Mouse (Mus musculus): Measurements from ENCODE around the gene Mipep. TPM values are rescaled to one million over a fixed set of nuclear protein-coding genes. Genes with fewer than 3 reads are reported as not detected.

Mipep gene
- polyA plus RNA-seq, 1 experiment from 2014 or later, result 24.7 TPM

- 88% methylated on average over 7 of the region's 7 CpGs for WGBS
These were observed 72.5 kb downstream of the Mipep start for GRCm38 (mm10) chr14:60856913-60857300.

DNA sequence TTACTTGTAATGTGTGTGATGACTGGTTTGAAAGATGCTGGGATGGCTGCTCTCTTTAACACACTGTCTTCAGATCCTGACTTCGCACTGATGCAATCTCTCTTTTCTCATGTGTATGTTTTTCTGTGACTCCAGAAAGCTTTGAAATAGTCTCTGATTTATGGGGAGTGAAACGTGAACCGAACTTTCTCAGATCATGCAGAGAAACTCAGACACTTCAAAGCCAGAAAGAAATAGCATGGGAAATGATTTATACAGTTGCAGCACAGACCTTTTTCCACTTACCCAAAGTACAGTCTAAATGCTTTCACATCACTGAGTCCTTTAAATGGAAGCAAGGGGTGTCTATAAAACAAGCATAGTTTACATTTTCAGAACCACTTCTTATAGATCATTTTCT lies 79.0 kb downstream of the Mipep start:
- no peaks in the 10 kb centered on the region for H3K9me3 ChIP-seq
- no peak overlapping the region for H3K4me3 ChIP-seq
- no peak for DNase-seq (ENCODE audit: extremely low spot score, low spot score)
- no peaks in the 10 kb centered on the region for H3K27me3 ChIP-seq (ENCODE audit: poor library complexity, severe bottlenecking)
- H3K36me3 ChIP-seq (replicated peaks), result no peaks in the 10 kb centered on the region; the same call in 1 of the 2 replicates
- WGBS, result 94% methylated on average over 3 of the region's 3 CpGs
- peaks cover 17% of the 10 kb centered on the region for H3K4me1 ChIP-seq
- H3K27ac ChIP-seq, result no peak overlapping the region

More at GRCm38 (mm10) chr14:60856913-60857300, 72.5 kb downstream of the Mipep start:
- H3K27ac ChIP-seq, result no peak overlapping the region
- H3K4me1 ChIP-seq, result peaks cover 6% of the 10 kb centered on the region; the same call in 1 of the 2 replicates
- H3K36me3 ChIP-seq (replicated peaks), result peaks cover 37% of the 10 kb centered on the region
- no peak overlapping the region for H3K4me3 ChIP-seq
- no peak for DNase-seq (ENCODE audit: extremely low spot score, low spot score)
- no peaks in the 10 kb centered on the region for H3K27me3 ChIP-seq (ENCODE audit: poor library complexity, severe bottlenecking)
- no peaks in the 10 kb centered on the region for H3K9me3 ChIP-seq

- DNase-seq (ENCODE audit: extremely low spot score, low spot score), result no peak
- Histone ChIP-seq H3K4me3 (no peak overlapping the region), H3K27ac (no peak overlapping the region), H3K36me3 (replicated peaks) (peaks cover 8% of the 10 kb centered on the region; the same call in 1 of the 2 replicates), H3K4me1 (peaks cover 26% of the 10 kb centered on the region), H3K9me3 (no peaks in the 10 kb centered on the region), H3K27me3 (ENCODE audit: poor library complexity, severe bottlenecking) (no peaks in the 10 kb centered on the region)
- 83% methylated on average over 11 of the region's 11 CpGs for WGBS
These were observed 82.0 kb downstream of the Mipep start for GRCm38 (mm10) chr14:60866399-60866798.

DNA sequence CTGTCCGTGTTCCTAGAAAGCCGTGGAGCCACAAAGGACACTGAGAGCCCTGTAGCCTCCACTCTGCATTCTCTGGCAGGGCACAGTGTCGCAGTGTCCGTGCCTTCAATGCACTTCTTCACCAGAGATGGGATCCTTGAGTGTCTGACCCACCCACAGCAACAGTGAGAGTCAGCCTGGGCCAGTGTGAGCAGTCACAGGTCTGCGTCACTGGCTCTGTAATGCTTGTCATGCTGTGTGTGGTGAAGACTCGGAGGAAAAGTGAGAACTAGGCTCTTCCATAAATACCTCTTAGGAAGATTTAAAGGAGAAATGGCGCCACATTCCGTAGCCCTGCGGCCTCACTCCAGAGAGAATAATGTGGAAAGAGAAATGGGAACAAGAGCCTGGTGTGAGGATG lies 84.0 kb downstream of the Mipep start:
- H3K4me1 ChIP-seq, result peaks cover 26% of the 10 kb centered on the region

GRCm38 (mm10) chr14:60871831-60872230 lies 87.5 kb downstream of the Mipep start:
- no peaks in the 10 kb centered on the region for H3K9me3 ChIP-seq
- WGBS, result 95% methylated on average over 8 of the region's 8 CpGs
- peaks cover 20% of the 10 kb centered on the region for H3K4me1 ChIP-seq
- H3K4me3 ChIP-seq, result no peak overlapping the region
- H3K27me3 ChIP-seq (ENCODE audit: poor library complexity, severe bottlenecking), result no peaks in the 10 kb centered on the region
- no peak overlapping the region for H3K27ac ChIP-seq
- no peak for DNase-seq (ENCODE audit: extremely low spot score, low spot score)
- peaks cover 40% of the 10 kb centered on the region for H3K36me3 ChIP-seq (replicated peaks)

More for the DNA sequence above, 84.0 kb downstream of the Mipep start:
- H3K36me3 ChIP-seq (replicated peaks), result peaks cover 27% of the 10 kb centered on the region
- 30% methylated on average over 9 of the region's 9 CpGs for WGBS
- no peaks in the 10 kb centered on the region for H3K27me3 ChIP-seq (ENCODE audit: poor library complexity, severe bottlenecking)
- H3K27ac ChIP-seq, result peak overlapping the region; percentile 21; the same call in 1 of the 2 replicates
- H3K9me3 ChIP-seq, result no peaks in the 10 kb centered on the region
- H3K4me3 ChIP-seq, result no peak overlapping the region
- DNase-seq (ENCODE audit: extremely low spot score, low spot score), result no peak

DNA sequence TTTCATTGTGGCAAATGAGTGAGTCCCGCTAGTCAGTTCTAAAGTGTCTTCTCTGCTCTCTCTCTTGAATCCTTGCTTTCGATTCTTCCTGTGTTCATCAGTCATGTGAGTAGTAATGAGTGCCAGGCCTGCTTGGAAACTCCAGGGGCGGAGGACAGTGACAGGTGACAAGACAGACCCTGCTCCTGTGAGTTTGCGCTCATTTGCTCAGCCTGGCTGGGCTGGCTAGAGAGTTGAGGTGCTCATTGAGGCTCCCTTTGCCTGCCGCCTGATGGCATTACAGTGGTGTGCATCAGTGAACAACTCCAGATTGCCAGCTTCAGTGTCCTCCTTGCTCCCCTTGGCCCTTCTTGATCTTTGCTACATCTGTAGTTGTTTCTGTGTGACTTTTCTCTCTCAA lies 97.7 kb downstream of the Mipep start:
- DNase-seq (ENCODE audit: extremely low spot score, low spot score), result no peak
- Histone ChIP-seq H3K27me3 (ENCODE audit: poor library complexity, severe bottlenecking) (no peaks in the 10 kb centered on the region), H3K9me3 (peaks cover 7% of the 10 kb centered on the region; the same call in 1 of the 2 replicates), H3K36me3 (replicated peaks) (peaks cover 15% of the 10 kb centered on the region), H3K4me1 (no peaks in the 10 kb centered on the region), H3K27ac (no peak overlapping the region), H3K4me3 (no peak overlapping the region)
- 92% methylated on average over 5 of the region's 5 CpGs for WGBS

- no peak for DNase-seq (ENCODE audit: extremely low spot score, low spot score)
- no peaks in the 10 kb centered on the region for H3K4me1 ChIP-seq
- peaks cover 16% of the 10 kb centered on the region for H3K36me3 ChIP-seq (replicated peaks)
- H3K4me3 ChIP-seq, result no peak overlapping the region
- H3K27ac ChIP-seq, result no peak overlapping the region
- peaks cover 7% of the 10 kb centered on the region; the same call in 1 of the 2 replicates for H3K9me3 ChIP-seq
- no peaks in the 10 kb centered on the region for H3K27me3 ChIP-seq (ENCODE audit: poor library complexity, severe bottlenecking)
- WGBS, result 90% methylated on average over 4 of the region's 4 CpGs
These were observed 98.3 kb downstream of the Mipep start for GRCm38 (mm10) chr14:60882681-60883080.

DNA sequence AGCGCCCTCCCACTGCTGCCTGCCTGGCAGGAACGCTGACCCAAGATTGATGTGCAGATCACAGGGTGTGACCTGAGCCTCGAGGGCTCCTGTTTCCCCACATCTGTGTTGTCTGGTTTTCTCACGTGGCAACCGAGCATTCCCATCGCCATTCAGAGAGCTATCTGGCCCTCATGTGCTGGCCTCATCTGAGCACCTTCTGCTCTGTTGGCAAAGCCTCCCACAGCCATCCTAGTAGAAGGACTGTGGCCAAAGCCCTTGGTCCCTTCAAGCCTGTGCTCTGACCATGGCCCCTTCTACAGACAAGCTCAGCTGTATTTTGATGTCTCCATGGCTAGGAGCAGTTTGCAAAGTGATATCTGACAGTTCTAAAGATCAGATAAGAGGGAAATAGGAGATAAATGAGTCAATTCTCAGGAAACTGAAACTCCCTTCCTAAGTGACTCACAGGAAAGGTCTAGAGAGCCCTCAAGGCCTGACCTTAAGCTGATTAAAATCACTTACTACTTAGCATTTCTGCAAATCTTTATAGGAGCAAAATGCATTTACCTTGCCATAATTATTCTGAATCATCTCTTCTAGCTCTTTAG lies 101.1 kb downstream of the Mipep start:
- Histone ChIP-seq H3K27me3 (ENCODE audit: poor library complexity, severe bottlenecking) (no peaks in the 10 kb centered on the region), H3K36me3 (replicated peaks) (peaks cover 27% of the 10 kb centered on the region), H3K27ac (no peak overlapping the region), H3K4me3 (no peak overlapping the region), H3K4me1 (no peaks in the 10 kb centered on the region), H3K9me3 (peaks cover 14% of the 10 kb centered on the region; the same call in 1 of the 2 replicates)
- 76% methylated on average over 6 of the region's 6 CpGs for WGBS
- no peak for DNase-seq (ENCODE audit: extremely low spot score, low spot score)

DNA sequence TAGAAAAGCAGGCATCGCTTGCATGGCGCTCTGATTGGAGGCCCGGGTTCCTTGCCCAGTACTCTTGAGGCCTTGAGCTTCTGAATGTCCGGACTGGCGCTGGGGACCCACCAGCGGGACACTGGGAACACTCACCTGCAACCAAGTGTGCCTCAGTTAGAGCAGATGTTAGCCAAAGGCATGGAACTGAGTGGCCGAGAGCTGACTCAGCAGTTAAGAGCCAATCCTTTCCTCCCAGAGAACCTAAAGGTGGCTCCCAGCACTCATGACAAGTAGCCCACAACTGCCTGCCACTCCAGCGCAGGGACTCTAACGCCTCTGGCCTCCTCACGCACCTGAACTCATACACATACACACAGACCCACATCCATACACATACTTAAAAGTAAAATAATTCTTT lies 109.5 kb downstream of the Mipep start:
- no peak for DNase-seq (ENCODE audit: extremely low spot score, low spot score)
- WGBS, result 90% methylated on average over 10 of the region's 10 CpGs
- Histone ChIP-seq H3K4me1 (peaks cover 25% of the 10 kb centered on the region), H3K4me3 (no peak overlapping the region), H3K27me3 (ENCODE audit: poor library complexity, severe bottlenecking) (no peaks in the 10 kb centered on the region), H3K9me3 (no peaks in the 10 kb centered on the region), H3K36me3 (replicated peaks) (no peaks in the 10 kb centered on the region), H3K27ac (0 out of 2 replicates have a peak overlapping the region, but pooled peaks have one; percentile 40)

DNA sequence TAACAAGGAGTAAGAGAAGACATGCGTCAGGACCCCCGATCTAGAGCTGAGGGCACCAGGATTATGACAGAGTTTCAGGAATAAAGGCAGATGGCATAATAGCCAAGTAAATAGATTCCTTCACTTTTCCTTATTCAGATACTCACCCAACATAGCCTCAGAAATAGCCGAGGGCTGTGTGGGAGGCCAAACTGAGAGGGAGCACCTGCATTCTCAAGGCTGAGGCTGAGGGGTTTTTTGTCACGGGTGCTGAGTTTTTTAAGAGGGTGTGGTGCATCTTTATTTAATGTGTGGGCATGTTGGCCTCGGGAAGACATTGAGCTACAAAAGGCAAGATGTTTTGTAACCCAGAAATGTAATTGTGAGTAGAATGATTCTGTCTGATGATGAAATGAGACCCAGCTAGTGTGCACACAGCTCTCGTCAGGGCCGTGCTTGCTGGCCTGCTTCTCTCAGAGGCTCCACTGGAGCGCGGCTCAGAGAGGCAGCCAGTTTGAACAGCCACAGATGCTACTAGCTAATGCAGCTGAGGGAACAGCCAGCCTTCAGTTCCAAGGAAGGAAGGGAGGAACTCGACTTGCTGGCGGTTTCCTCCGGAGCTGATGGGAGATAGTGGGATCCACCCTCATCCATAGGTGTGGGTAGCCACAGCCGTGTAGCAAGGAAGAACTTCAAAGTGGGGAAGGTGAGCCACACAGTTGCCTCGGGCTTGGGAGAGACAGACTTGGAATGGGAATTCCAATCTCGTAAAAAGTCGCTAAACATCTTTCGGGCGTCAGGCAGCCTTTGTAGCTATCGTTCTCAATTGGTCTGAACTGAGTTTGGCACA lies 111.0 kb downstream of the Mipep start:
- Histone ChIP-seq H3K27ac (no peak overlapping the region), H3K9me3 (no peaks in the 10 kb centered on the region), H3K36me3 (replicated peaks) (no peaks in the 10 kb centered on the region; the same call in 1 of the 2 replicates), H3K4me1 (peaks cover 31% of the 10 kb centered on the region), H3K27me3 (ENCODE audit: poor library complexity, severe bottlenecking) (no peaks in the 10 kb centered on the region), H3K4me3 (no peak overlapping the region)
- no peak for DNase-seq (ENCODE audit: extremely low spot score, low spot score)
- WGBS, result 84% methylated on average over 19 of the region's 19 CpGs

- Histone ChIP-seq H3K27ac (0 out of 2 replicates have a peak overlapping the region, but pooled peaks have one; percentile 42), H3K4me3 (no peak overlapping the region), H3K36me3 (replicated peaks) (no peaks in the 10 kb centered on the region; the same call in 1 of the 2 replicates), H3K9me3 (no peaks in the 10 kb centered on the region), H3K4me1 (peaks cover 31% of the 10 kb centered on the region), H3K27me3 (ENCODE audit: poor library complexity, severe bottlenecking) (no peaks in the 10 kb centered on the region)
- 65% methylated on average over 5 of the region's 5 CpGs for WGBS
- DNase-seq (ENCODE audit: extremely low spot score, low spot score), result no peak
These were observed 113.8 kb downstream of the Mipep start for GRCm38 (mm10) chr14:60898086-60898667.

- peaks cover 5% of the 10 kb centered on the region for H3K4me1 ChIP-seq
- peaks cover 23% of the 10 kb centered on the region for H3K36me3 ChIP-seq (replicated peaks)
- 77% methylated on average over 4 of the region's 4 CpGs for WGBS
- no peak overlapping the region for H3K27ac ChIP-seq
- H3K4me3 ChIP-seq, result no peak overlapping the region
- DNase-seq (ENCODE audit: extremely low spot score, low spot score), result no peak
- H3K27me3 ChIP-seq (ENCODE audit: poor library complexity, severe bottlenecking), result no peaks in the 10 kb centered on the region
- no peaks in the 10 kb centered on the region for H3K9me3 ChIP-seq
These were observed 120.1 kb downstream of the Mipep start for GRCm38 (mm10) chr14:60904501-60904900.
